Comparison of ENCODE assay signal across 8 mouse cellular contexts in genomic region chr5:119563510-119564351, GRCm38 (mm10).
DNase-seq lines count a peak whose midpoint lies in the region; ATAC-seq lines count a peak whose summit lies in the region.

No protein-coding gene starts in this region.

- H3K9ac ChIP-seq in kidney, embryonic 14.5 days (ENCODE audit: low read depth, low read length): no peak overlapping the region
- no peak overlapping the region for H3K9ac ChIP-seq in forebrain, embryonic 15.5 days (replicated peaks)

- 3% methylated on average over 33 of the region's 33 CpGs for WGBS in kidney, embryonic 14.5 days
- WGBS in forebrain, embryonic 15.5 days: 21% methylated on average over 33 of the region's 33 CpGs

- H3K27me3 ChIP-seq in kidney, embryonic 14.5 days (ENCODE audit: control insufficient read depth, insufficient read depth, low read length): peaks cover 19% of the 10 kb centered on the region; the same call in 1 of the 2 replicates
- H3K27me3 ChIP-seq in forebrain, embryonic 15.5 days: no peaks in the 10 kb centered on the region

- DNase-seq in kidney, adult 18-20 months: no peak
- DNase-seq in R1 (ENCODE audit: low read depth, low spot score): peak; percentile 50
- DNase-seq in lung, postnatal 4 days: peak; percentile 11 to 62
- DNase-seq in thymus, adult 18-20 months: no peak
- no peak for DNase-seq in c-Kit-positive CD71-positive TER-119-positive erythroid progenitor cells, embryonic 14.5 days (ENCODE audit: low spot score)

- peaks cover 11% of the 10 kb centered on the region; the same call in 1 of the 2 replicates for H3K4me1 ChIP-seq in kidney, embryonic 14.5 days (ENCODE audit: control insufficient read depth, insufficient read depth, low read length)
- H3K4me1 ChIP-seq in forebrain, embryonic 15.5 days: peaks cover 9% of the 10 kb centered on the region

- no peaks in the 10 kb centered on the region for H3K36me3 ChIP-seq in kidney, embryonic 14.5 days (ENCODE audit: control insufficient read depth, insufficient read depth, low read length)
- no peaks in the 10 kb centered on the region for H3K36me3 ChIP-seq in forebrain, embryonic 15.5 days

- peak; percentile 92 for ATAC-seq in kidney, embryonic 14.5 days (ENCODE audit: low FRiP score, low TSS enrichment)
- no peak for ATAC-seq in forebrain, embryonic 15.5 days (replicated peaks)
- ATAC-seq in erythroblast, adult 5-6 weeks (replicated peaks; ENCODE audit: low FRiP score, poor library complexity, severe bottlenecking): no peak

- H3K27ac ChIP-seq in kidney, embryonic 14.5 days (ENCODE audit: low read depth, low read length): peak overlapping the region; percentile 30; the same call in 1 of the 2 replicates
- H3K27ac ChIP-seq in forebrain, embryonic 15.5 days (replicated peaks): no peak overlapping the region

- no peak overlapping the region for H3K4me3 ChIP-seq in kidney, embryonic 14.5 days (ENCODE audit: low read length)
- H3K4me3 ChIP-seq in forebrain, embryonic 15.5 days: no peak overlapping the region

- H3K4me2 ChIP-seq in kidney, embryonic 14.5 days (replicated peaks; ENCODE audit: low read depth, low read length): peak overlapping the region; percentile 11
- H3K4me2 ChIP-seq in forebrain, embryonic 15.5 days (replicated peaks): peak overlapping the region; percentile 25

- peaks cover 6% of the 10 kb centered on the region; the same call in 1 of the 2 replicates for H3K9me3 ChIP-seq in kidney, embryonic 14.5 days (ENCODE audit: control insufficient read depth, low read length)
- no peaks in the 10 kb centered on the region for H3K9me3 ChIP-seq in forebrain, embryonic 15.5 days

Comparison
In these comparisons a context has a peak if more than half of its experiments do, and no peak if none do; other contexts are left out.
1. DNase-seq: peak in R1 (single experiment) and lung, postnatal 4 days (2 of 2); none in kidney, adult 18-20 months (single experiment), thymus, adult 18-20 months (0 of 2) and c-Kit-positive CD71-positive TER-119-positive erythroid progenitor cells, embryonic 14.5 days (single experiment).